Mouse (Mus musculus) heart, embryonic 11.5 days (tissue): Measurements from ENCODE around the gene Cntfr. TPM values are rescaled to one million over a fixed set of nuclear protein-coding genes. Genes with fewer than 3 reads are reported as not detected.
"Not testable (repeated sequence)": the region's sequence is repeated elsewhere in the genome, so short reads cannot be mapped to it uniquely, and the experiment has no call there.

ENCODE experiments used
- ATAC-seq: fragments of 200-750 bp; cut with Nextera tagmentation; replicated peaks from 2 replicates; pipeline ENCODE4 v1.8.0; 2017; ENCODE audit warnings: moderate library complexity; ENCODE audit not compliant: insufficient number of reproducible peaks, low FRiP score, low TSS enrichment
- H3K27ac ChIP-seq: fragments of 300-500 bp; sonication (generic); 2 replicates; pipeline ENCODE4 v1.5.1; 2014; ENCODE audit warnings: mild to moderate bottlenecking, low read depth, low read length
- H3K27me3 ChIP-seq: fragments of 300-500 bp; sonication (generic); 2 replicates; pipeline ENCODE4 v1.6.1; 2014; ENCODE audit warnings: mild to moderate bottlenecking, low read length, mixed read lengths; ENCODE audit not compliant: control insufficient read depth, insufficient read depth
- H3K36me3 ChIP-seq: fragments of 300-500 bp; sonication (generic); 2 replicates; pipeline ENCODE4 v1.6.1; 2014; ENCODE audit warnings: mild to moderate bottlenecking, low read length, moderate library complexity, mixed read lengths; ENCODE audit not compliant: control insufficient read depth, insufficient read depth
- H3K4me1 ChIP-seq: fragments of 300-500 bp; sonication (generic); 2 replicates; pipeline ENCODE4 v1.6.1; 2014; ENCODE audit warnings: low read length; ENCODE audit not compliant: control insufficient read depth, insufficient read depth
- H3K4me2 ChIP-seq: fragments of 300-500 bp; sonication (generic); 2 replicates; pipeline ENCODE4 v1.6.1; 2014; ENCODE audit warnings: mild to moderate bottlenecking, moderate library complexity
- H3K4me3 ChIP-seq: fragments of 300-500 bp; sonication (generic); 2 replicates; pipeline ENCODE4 v1.5.1; 2014; ENCODE audit warnings: low read depth, low read length
- H3K9ac ChIP-seq: fragments of 300-500 bp; sonication (generic); 2 replicates; pipeline ENCODE4 v1.6.1; 2014; ENCODE audit warnings: mild to moderate bottlenecking, low read depth, low read length, moderate library complexity
- H3K9me3 ChIP-seq: fragments of 300-500 bp; sonication (generic); replicated peaks from 2 replicates; pipeline ENCODE4 v1.6.1; 2016; ENCODE audit warnings: low read length; ENCODE audit not compliant: control insufficient read depth
- WGBS: fragments of 180-500 bp; shearing (Covaris S2); extraction: QIAGEN DNeasy Blood & Tissue Kit; methylation state at CpG from one replicate; pipeline ENCODE4 v1.1.7; 2014; ENCODE audit not compliant: insufficient replicate concordance; 5-methylcytosine and 5-hydroxymethylcytosine counted together
- polyA plus RNA-seq: library from polyadenylated mRNA; unstranded; fragments of >200 nt; fragmentation: Nextera tagmentation; extraction: Ambion mirVana; gene quantifications from 2 replicates; pipeline ENCODE4 v1.2.1, GENCODE M21; 2014

Gene Cntfr
- polyA plus RNA-seq = 4.1 and 4.3 TPM in 2 replicates

- not testable (repeated sequence) for H3K9me3 ChIP-seq, H3K4me3 ChIP-seq, ATAC-seq, H3K9ac ChIP-seq, H3K27me3 ChIP-seq, H3K4me1 ChIP-seq, H3K27ac ChIP-seq, H3K36me3 ChIP-seq
- WGBS = 10% methylated on average over 29 of the region's 40 CpGs
- H3K4me2 ChIP-seq = peak within 1 kb of the TSS; percentile 48
These were observed at the start of gene Cntfr for GRCm38 (mm10) chr4:41696930-41697841. Gene Cntfr, minus strand, starts transcription at chr4:41697089.

GRCm38 (mm10) chr4:41745021-41745420 lies 48.1 kb upstream of the Cntfr start:
- Histone ChIP-seq H3K9me3 (no peaks in the 10 kb centered on the region; the same call in 1 of the 2 replicates), H3K4me1 (peaks cover 7% of the 10 kb centered on the region; the same call in 1 of the 2 replicates), H3K27me3 (no peaks in the 10 kb centered on the region), H3K36me3 (no peaks in the 10 kb centered on the region), H3K9ac (no peak overlapping the region), H3K4me2 (no peak overlapping the region), H3K27ac (no peak overlapping the region), H3K4me3 (no peak overlapping the region)
- no peak for ATAC-seq
- 64% methylated on average over 1 of the region's 1 CpGs for WGBS

- Histone ChIP-seq H3K4me2 (no peak overlapping the region), H3K27ac (no peak overlapping the region), H3K27me3 (no peaks in the 10 kb centered on the region), H3K9ac (no peak overlapping the region), H3K9me3 (no peaks in the 10 kb centered on the region; the same call in 1 of the 2 replicates), H3K4me1 (peaks cover 7% of the 10 kb centered on the region; the same call in 1 of the 2 replicates), H3K4me3 (no peak overlapping the region), H3K36me3 (0 out of 2 replicates have a peak, but pooled peaks cover under 1% of the 10 kb centered on the region)
- ATAC-seq = no peak
- WGBS = 78% methylated on average over 2 of the region's 2 CpGs
These were observed 47.2 kb upstream of the Cntfr start for GRCm38 (mm10) chr4:41744131-41744530.

GRCm38 (mm10) chr4:41741158-41741560 lies 44.3 kb upstream of the Cntfr start:
- no peaks in the 10 kb centered on the region for H3K27me3 ChIP-seq
- peak overlapping the region; percentile 82 for H3K27ac ChIP-seq
- ATAC-seq = peak; percentile 94
- H3K4me3 ChIP-seq = peak overlapping the region; percentile 76
- H3K9ac ChIP-seq = peak overlapping the region; percentile 87
- H3K4me2 ChIP-seq = peak overlapping the region; percentile 97
- under 1% methylated on average over 27 of the region's 27 CpGs for WGBS
- H3K9me3 ChIP-seq = no peaks in the 10 kb centered on the region; the same call in 1 of the 2 replicates
- 0 out of 2 replicates have a peak, but pooled peaks cover 2% of the 10 kb centered on the region for H3K36me3 ChIP-seq
- H3K4me1 ChIP-seq = peaks cover 7% of the 10 kb centered on the region; the same call in 1 of the 2 replicates

- peak overlapping the region; percentile 97 for H3K4me2 ChIP-seq
- no peaks in the 10 kb centered on the region for H3K27me3 ChIP-seq
- H3K9ac ChIP-seq = peak overlapping the region; percentile 87
- H3K36me3 ChIP-seq = 0 out of 2 replicates have a peak, but pooled peaks cover 2% of the 10 kb centered on the region
- ATAC-seq = peak; percentile 78
- H3K9me3 ChIP-seq = 0 out of 2 replicates have a peak, but pooled peaks cover under 1% of the 10 kb centered on the region
- H3K27ac ChIP-seq = peak overlapping the region; percentile 82
- H3K4me1 ChIP-seq = peaks cover 7% of the 10 kb centered on the region; the same call in 1 of the 2 replicates
- H3K4me3 ChIP-seq = peak overlapping the region; percentile 76
- 1% methylated on average over 48 of the region's 48 CpGs for WGBS
These were observed 43.7 kb upstream of the Cntfr start for GRCm38 (mm10) chr4:41740380-41741157.

GRCm38 (mm10) chr4:41739260-41739659 lies 42.4 kb upstream of the Cntfr start:
- 95% methylated on average over 13 of the region's 13 CpGs for WGBS
- H3K4me1 ChIP-seq = peaks cover 7% of the 10 kb centered on the region; the same call in 1 of the 2 replicates
- ATAC-seq = no peak
- peaks cover 4% of the 10 kb centered on the region; the same call in 1 of the 2 replicates for H3K27me3 ChIP-seq
- H3K36me3 ChIP-seq = 0 out of 2 replicates have a peak, but pooled peaks cover 2% of the 10 kb centered on the region
- no peak overlapping the region for H3K27ac ChIP-seq
- 0 out of 2 replicates have a peak, but pooled peaks cover 2% of the 10 kb centered on the region for H3K9me3 ChIP-seq
- no peak overlapping the region for H3K4me3 ChIP-seq
- no peak overlapping the region for H3K9ac ChIP-seq
- H3K4me2 ChIP-seq = no peak overlapping the region

- Histone ChIP-seq H3K9me3 (0 out of 2 replicates have a peak, but pooled peaks cover 2% of the 10 kb centered on the region), H3K4me3 (no peak overlapping the region), H3K36me3 (0 out of 2 replicates have a peak, but pooled peaks cover 2% of the 10 kb centered on the region), H3K4me2 (no peak overlapping the region), H3K9ac (no peak overlapping the region), H3K27ac (no peak overlapping the region), H3K4me1 (peaks cover 7% of the 10 kb centered on the region; the same call in 1 of the 2 replicates), H3K27me3 (peaks cover 6% of the 10 kb centered on the region)
- ATAC-seq = no peak
- WGBS = 74% methylated on average over 1 of the region's 1 CpGs
These were observed 41.3 kb upstream of the Cntfr start for GRCm38 (mm10) chr4:41738256-41738603.
